Mouse (Mus musculus) mature B cell (primary cell): Measurements from ENCODE around the gene 4931414P19Rik.

Experiments
- in situ Hi-C: fragments of 300-500 bp; cut with MboI; formaldehyde crosslinking; loops from 2 replicates; pipeline ENCODE4 v1.14.3; 2019

Gene 4931414P19Rik

GRCm38 (mm10) chr14:54605752-54606321 is at the start of gene 4931414P19Rik:
Gene 4931414P19Rik, minus strand, starts transcription at chr14:54605993.
- in situ Hi-C loops = no loop called here

DNA sequence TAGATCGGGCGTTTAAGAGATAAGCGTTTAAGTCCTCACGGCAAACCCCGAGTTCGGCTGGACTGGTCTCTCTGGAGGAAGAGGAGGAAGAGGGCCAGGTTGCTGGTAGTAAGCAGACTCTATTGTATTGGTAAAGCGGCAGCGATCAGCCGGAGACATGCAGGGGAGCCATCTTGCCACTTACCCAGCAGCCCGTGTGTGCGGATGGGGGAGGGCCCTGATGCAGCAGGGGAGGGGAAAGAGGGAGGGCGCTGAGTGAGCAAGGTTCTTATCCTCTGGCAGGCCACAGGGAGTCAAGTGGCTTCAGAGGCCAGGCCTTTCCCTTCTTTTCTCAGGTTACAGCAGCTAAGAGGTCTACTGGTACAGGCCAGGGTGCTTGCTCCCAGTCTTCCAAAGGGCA is 47.7 kb upstream of the 4931414P19Rik start:
- in situ Hi-C loops = loop anchor here (25.0 kb wide), 1 partner anchor 591 kb away; no protein-coding TSS in a partner anchor

GRCm38 (mm10) chr14:54652787-54653186 is 47.0 kb upstream of the 4931414P19Rik start:
- in situ Hi-C loops = loop anchor here (25.0 kb wide), 1 partner anchor 590 kb away; no protein-coding TSS in a partner anchor

DNA sequence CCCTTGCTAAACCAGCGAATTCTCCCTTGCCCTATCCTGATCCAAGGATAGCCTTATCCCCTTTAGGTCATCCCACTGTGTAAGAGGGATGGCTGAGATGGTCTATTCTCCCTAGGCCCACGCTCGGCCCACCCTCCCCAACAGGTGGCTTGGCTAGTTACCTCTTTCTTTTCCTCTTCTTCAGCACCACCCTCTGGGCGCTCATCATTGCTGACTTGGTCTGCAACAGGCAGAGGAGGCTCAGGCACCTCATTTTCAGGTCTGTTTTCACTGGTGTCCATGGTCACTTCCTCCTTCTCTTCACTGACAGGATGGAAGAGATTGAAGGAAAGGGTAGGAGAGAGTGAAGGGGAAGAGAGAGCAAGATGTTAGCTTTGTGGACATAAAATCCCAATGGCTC is 45.8 kb upstream of the 4931414P19Rik start:
- in situ Hi-C loops = loop anchor here (25.0 kb wide), 1 partner anchor 589 kb away; no protein-coding TSS in a partner anchor

- in situ Hi-C loops = loop anchor here (25.0 kb wide), 1 partner anchor 589 kb away; no protein-coding TSS in a partner anchor
These were observed 45.0 kb upstream of the 4931414P19Rik start for GRCm38 (mm10) chr14:54650621-54651454.

GRCm38 (mm10) chr14:54647900-54648299 is 42.1 kb upstream of the 4931414P19Rik start:
- in situ Hi-C loops = no loop called here

DNA sequence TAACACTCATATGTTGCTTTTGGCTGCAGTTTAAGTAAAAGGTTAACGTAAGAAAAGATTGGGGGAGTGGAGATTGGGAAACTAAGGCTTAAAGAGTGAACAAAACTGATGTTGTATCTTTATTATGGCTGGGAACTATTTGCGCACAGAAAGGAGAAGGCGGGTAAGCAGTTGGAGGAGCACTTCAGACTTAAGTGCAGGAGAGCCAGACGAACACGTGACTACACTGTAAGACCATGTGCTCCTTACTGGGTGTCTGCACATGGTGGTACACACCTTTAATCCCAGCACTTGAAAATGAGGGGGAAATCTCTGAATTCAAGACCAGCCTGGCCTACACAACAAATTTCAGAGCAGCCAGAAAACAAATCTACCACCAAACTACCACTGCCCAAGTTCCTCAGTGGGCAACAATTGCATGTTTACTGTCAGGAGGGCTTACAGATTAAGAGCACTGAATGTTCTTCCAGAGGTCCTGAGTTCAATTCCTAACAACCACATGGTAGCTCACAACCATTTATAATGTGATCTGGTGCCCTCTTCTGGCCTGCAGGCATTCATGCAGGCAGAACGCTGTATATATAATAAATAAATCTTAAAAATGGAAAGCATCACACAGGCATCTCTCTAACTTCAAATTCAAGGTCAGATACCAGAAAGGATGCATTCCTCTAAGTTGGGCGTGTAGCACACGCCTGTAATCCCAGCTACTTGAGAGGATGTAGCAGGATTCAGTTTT is 41.3 kb upstream of the 4931414P19Rik start:
- in situ Hi-C loops = no loop called here

- in situ Hi-C loops = no loop called here
These were observed 40.7 kb upstream of the 4931414P19Rik start for GRCm38 (mm10) chr14:54646455-54646854.

- in situ Hi-C loops = no loop called here
These were observed 38.5 kb upstream of the 4931414P19Rik start for GRCm38 (mm10) chr14:54644294-54644693.

DNA sequence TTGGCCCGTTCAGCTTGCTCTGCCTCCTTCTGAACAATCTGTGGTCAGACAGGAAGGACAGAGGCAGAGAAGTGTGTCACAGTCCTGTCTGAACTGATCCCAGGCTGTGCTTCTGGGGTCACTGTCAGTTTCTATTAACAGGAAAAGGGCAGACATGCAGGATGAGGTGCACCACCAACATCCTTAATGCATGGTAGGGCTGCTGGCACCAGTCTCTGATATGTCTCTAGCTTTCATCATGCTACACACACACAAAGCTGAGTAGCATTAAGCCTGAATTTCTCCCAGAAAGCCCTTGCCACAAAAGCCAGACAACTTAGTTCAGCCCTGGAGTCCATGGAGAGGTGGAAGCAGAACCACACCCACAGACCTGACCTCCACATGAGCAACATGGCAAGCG is 37.2 kb upstream of the 4931414P19Rik start:
- in situ Hi-C loops = no loop called here

DNA sequence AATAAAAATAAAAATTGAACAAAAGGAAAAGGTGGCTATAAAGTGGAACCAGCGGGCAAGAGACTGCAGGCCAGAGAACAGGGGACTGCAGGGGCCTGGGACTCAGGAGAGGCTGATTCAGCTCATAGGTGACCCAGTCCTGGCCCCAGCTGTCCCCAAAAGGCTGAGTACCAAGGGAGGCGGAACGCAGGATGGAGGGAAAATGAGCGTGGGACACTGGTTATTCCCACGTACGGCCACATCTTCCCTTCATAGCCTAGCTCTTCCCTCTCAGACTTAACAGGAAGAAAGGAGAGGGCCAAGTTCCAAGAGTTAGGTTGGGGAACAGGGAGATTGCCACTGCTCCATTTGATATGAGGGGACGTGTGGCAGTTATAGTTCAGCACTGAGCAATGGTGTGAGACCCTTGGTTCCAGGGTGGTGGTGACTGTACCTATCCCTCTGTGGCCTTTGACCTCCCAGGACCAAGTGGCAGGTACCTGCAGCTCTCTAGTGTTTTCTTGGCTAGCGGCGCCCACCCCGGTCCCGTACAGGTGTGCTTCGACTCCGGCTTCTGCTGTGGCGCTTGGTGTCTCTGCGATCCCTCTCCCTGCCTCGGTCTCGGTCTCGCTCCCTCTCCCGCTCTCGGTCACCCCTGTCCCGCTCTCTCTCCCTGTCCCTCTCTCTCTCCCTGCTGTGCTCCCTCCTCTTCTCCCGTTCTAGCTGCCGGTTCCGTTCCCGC is 36.6 kb upstream of the 4931414P19Rik start:
- in situ Hi-C loops = no loop called here

DNA sequence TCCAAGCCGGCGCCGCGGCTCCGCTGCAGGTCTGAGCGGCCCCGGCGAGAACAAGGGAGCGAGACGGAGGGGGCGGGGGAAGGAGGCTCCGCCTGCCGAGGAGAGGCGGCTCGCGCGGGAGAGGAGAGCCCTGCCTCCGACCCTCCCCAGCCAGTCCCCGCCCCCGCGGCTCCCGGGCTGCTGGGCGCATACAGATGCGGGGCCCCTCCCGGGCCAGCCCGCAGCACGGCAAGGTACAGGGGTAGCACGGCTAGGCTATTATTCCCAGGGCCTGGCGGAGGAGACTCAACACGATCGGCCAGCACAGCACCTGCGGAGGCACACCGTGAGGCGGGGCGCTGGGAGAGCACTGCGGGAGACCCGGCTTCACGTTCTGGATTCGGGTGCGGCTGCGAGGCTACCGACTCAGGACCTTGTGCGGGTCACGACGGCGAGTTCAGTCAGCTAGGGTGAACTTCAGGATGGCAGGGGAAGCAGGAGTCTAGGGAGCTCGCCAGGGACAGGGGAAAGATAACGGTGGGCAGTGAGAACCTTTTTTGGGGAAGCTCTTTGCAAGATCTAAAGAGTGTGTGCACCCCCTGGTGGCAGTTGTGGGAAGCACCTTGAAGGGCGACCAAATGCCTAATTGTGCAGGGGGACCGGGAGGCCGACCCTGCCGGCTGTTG is 35.6 kb upstream of the 4931414P19Rik start, which contains the start of gene Cdh24:
TSS of gene Cdh24 (minus strand) at position 60 of the 665 bp plus-strand sequence.
- in situ Hi-C loops = no loop called here

- in situ Hi-C loops = no loop called here
These were observed 35.1 kb upstream of the 4931414P19Rik start, which contains the start of gene Gm17606 for GRCm38 (mm10) chr14:54640946-54641304. Gene Gm17606, plus strand, starts transcription at chr14:54640952.

DNA sequence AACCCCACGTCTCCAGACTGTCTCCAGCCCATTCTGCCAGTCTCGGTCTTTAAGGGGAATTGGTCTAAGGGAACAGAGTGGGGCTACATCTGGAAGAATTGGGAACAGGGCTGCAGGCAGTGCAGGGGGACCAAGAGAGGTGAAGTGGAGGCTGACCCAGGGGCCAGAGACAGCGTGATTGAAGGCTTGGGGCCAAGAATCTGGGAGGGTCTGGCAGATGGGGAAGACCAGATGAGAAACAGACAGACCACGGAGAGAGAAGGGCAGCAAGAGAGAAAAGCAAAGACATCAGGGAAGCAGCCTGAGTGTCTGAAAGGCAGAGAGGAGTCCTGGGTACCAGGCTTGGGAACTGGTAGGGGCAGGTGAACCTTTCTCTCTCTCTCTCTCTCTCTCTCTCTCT is 34.3 kb upstream of the 4931414P19Rik start:
- in situ Hi-C loops = no loop called here

DNA sequence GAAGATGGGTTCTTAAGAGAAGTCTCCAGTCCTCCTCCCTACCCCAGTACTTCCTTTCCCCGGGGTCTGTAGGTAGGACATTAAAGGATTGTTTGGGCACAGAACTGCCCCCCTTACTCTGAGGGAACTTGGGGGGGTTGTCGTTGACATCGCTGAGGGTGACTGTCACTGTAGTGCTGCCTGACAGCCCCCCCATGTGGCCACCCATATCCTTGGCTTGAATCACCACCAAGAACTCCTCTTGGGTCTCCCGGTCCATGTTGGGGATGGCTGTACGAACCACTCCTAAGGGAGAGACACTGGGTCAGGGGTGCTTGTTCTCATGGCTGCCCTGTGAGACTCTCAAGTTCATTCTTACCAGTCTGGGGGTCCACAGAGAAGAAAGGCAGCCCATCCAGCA is 32.4 kb upstream of the 4931414P19Rik start:
- in situ Hi-C loops = no loop called here

- in situ Hi-C loops = no loop called here
These were observed 31.2 kb upstream of the 4931414P19Rik start for GRCm38 (mm10) chr14:54636954-54637353.

- in situ Hi-C loops = no loop called here
These were observed 28.4 kb upstream of the 4931414P19Rik start for GRCm38 (mm10) chr14:54634182-54634581.

- in situ Hi-C loops = no loop called here
These were observed 26.5 kb upstream of the 4931414P19Rik start for GRCm38 (mm10) chr14:54632252-54632651.

GRCm38 (mm10) chr14:54631240-54631599 is 25.4 kb upstream of the 4931414P19Rik start:
- in situ Hi-C loops = no loop called here

- in situ Hi-C loops = no loop called here
These were observed 24.9 kb upstream of the 4931414P19Rik start for GRCm38 (mm10) chr14:54630583-54631239.

- in situ Hi-C loops = no loop called here
These were observed 24.0 kb upstream of the 4931414P19Rik start for GRCm38 (mm10) chr14:54629797-54630196.
